Mouse (Mus musculus): ENCODE data around the gene Sh2b2. TPM values are rescaled to one million over a fixed set of nuclear protein-coding genes. Genes with fewer than 3 reads are reported as not detected.

The Sh2b2 gene
- polyA plus RNA-seq, 1 experiment = 8.7 TPM

GRCm38 (mm10) chr5:136182830-136183229 is 63.5 kb downstream of the Sh2b2 start:
- no peak for TF ChIP-seq POLR2A (IDR thresholded peaks at IDR 0.05; ENCODE audit: low read depth, low read length)
- no peak for TF ChIP-seq CTCF (conservative IDR thresholded peaks at IDR 0.05; ENCODE audit: insufficient read depth, insufficient read length, low read depth, low read length)
- no peak for DNase-seq
- H3K36me3 ChIP-seq (ENCODE audit: control insufficient read depth, insufficient read depth, low read length) = no peaks in the 10 kb centered on the region; the same call in none of the 2 replicates
- H3K4me3 ChIP-seq (ENCODE audit: insufficient read depth, low read depth, low read length) = no peak overlapping the region
- H3K27me3 ChIP-seq (replicated peaks; ENCODE audit: control insufficient read depth, insufficient read depth, low read length) = no peaks in the 10 kb centered on the region
- WGBS = 90% methylated on average over 4 of the region's 4 CpGs
- H3K4me1 ChIP-seq (ENCODE audit: control insufficient read depth, insufficient read depth, low read length) = 0 out of 2 replicates have a peak, but pooled peaks cover 3% of the 10 kb centered on the region
- no peak overlapping the region for H3K27ac ChIP-seq (ENCODE audit: insufficient read depth, low read depth, low read length)

DNA sequence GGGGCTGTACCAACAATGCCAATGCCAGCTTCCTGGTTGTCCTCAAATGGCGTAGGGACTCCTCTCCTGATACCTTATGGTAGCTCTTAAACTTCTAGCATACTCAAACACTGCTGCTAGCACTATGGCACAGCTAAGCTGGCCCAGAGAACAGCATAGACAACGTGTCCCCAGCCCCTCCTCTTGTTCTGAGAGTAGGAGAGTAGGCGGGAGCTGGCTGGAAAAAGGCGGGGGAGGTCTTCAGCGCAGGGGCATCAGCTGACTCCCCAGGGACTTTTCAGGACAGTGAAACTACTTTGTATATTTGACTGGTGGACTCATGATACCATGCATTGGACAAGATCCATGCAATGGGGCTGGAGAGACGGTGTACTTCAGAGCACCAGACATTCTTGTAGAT is 64.3 kb downstream of the Sh2b2 start:
- TF ChIP-seq CTCF (conservative IDR thresholded peaks at IDR 0.05; ENCODE audit: insufficient read depth, insufficient read length, low read depth, low read length) (no peak), POLR2A (IDR thresholded peaks at IDR 0.05; ENCODE audit: low read depth, low read length) (no peak)
- no peak for DNase-seq
- no peak overlapping the region for H3K4me3 ChIP-seq (ENCODE audit: insufficient read depth, low read depth, low read length)
- no peaks in the 10 kb centered on the region; the same call in none of the 2 replicates for H3K36me3 ChIP-seq (ENCODE audit: control insufficient read depth, insufficient read depth, low read length)
- WGBS = 90% methylated on average over 6 of the region's 6 CpGs
- 0 out of 2 replicates have a peak, but pooled peaks cover 3% of the 10 kb centered on the region for H3K4me1 ChIP-seq (ENCODE audit: control insufficient read depth, insufficient read depth, low read length)
- no peaks in the 10 kb centered on the region for H3K27me3 ChIP-seq (replicated peaks; ENCODE audit: control insufficient read depth, insufficient read depth, low read length)
- H3K27ac ChIP-seq (ENCODE audit: insufficient read depth, low read depth, low read length) = no peak overlapping the region

- H3K4me3 ChIP-seq (ENCODE audit: insufficient read depth, low read depth, low read length) = no peak overlapping the region
- H3K4me1 ChIP-seq (ENCODE audit: control insufficient read depth, insufficient read depth, low read length) = 0 out of 2 replicates have a peak, but pooled peaks cover 3% of the 10 kb centered on the region
- DNase-seq = no peak
- no peak for TF ChIP-seq CTCF (conservative IDR thresholded peaks at IDR 0.05; ENCODE audit: insufficient read depth, insufficient read length, low read depth, low read length)
- TF ChIP-seq POLR2A (IDR thresholded peaks at IDR 0.05; ENCODE audit: low read depth, low read length) = no peak
- no peak overlapping the region for H3K27ac ChIP-seq (ENCODE audit: insufficient read depth, low read depth, low read length)
- no peaks in the 10 kb centered on the region; the same call in none of the 2 replicates for H3K36me3 ChIP-seq (ENCODE audit: control insufficient read depth, insufficient read depth, low read length)
- 91% methylated on average over 6 of the region's 6 CpGs for WGBS
- no peaks in the 10 kb centered on the region for H3K27me3 ChIP-seq (replicated peaks; ENCODE audit: control insufficient read depth, insufficient read depth, low read length)
Observed at GRCm38 (mm10) chr5:136181197-136181596, 65.2 kb downstream of the Sh2b2 start.

GRCm38 (mm10) chr5:136179594-136179993 is 66.8 kb downstream of the Sh2b2 start:
- H3K27ac ChIP-seq (ENCODE audit: insufficient read depth, low read depth, low read length) = no peak overlapping the region
- no peaks in the 10 kb centered on the region for H3K27me3 ChIP-seq (replicated peaks; ENCODE audit: control insufficient read depth, insufficient read depth, low read length)
- WGBS = 53% methylated on average over 5 of the region's 5 CpGs
- no peak overlapping the region for H3K4me3 ChIP-seq (ENCODE audit: insufficient read depth, low read depth, low read length)
- no peak for DNase-seq
- no peaks in the 10 kb centered on the region; the same call in none of the 2 replicates for H3K36me3 ChIP-seq (ENCODE audit: control insufficient read depth, insufficient read depth, low read length)
- TF ChIP-seq POLR2A (IDR thresholded peaks at IDR 0.05; ENCODE audit: low read depth, low read length) = no peak
- TF ChIP-seq CTCF (conservative IDR thresholded peaks at IDR 0.05; ENCODE audit: insufficient read depth, insufficient read length, low read depth, low read length) = no peak
- no peaks in the 10 kb centered on the region for H3K4me1 ChIP-seq (ENCODE audit: control insufficient read depth, insufficient read depth, low read length)

- Histone ChIP-seq H3K27me3 (replicated peaks; ENCODE audit: control insufficient read depth, insufficient read depth, low read length) (no peaks in the 10 kb centered on the region), H3K4me1 (ENCODE audit: control insufficient read depth, insufficient read depth, low read length) (peaks cover 10% of the 10 kb centered on the region), H3K36me3 (ENCODE audit: control insufficient read depth, insufficient read depth, low read length) (no peaks in the 10 kb centered on the region), H3K27ac (ENCODE audit: insufficient read depth, low read depth, low read length) (peak overlapping the region; percentile 26; the same call in 1 of the 2 replicates), H3K4me3 (ENCODE audit: insufficient read depth, low read depth, low read length) (no peak overlapping the region)
- TF ChIP-seq POLR2A (IDR thresholded peaks at IDR 0.05; ENCODE audit: low read depth, low read length) (no peak), CTCF (conservative IDR thresholded peaks at IDR 0.05; ENCODE audit: insufficient read depth, insufficient read length, low read depth, low read length) (no peak)
- peak; percentile 78 for DNase-seq
- 19% methylated on average over 9 of the region's 9 CpGs for WGBS
Observed at GRCm38 (mm10) chr5:136173606-136174463, 72.5 kb downstream of the Sh2b2 start.

GRCm38 (mm10) chr5:136172939-136173338 is 73.4 kb downstream of the Sh2b2 start:
- H3K4me1 ChIP-seq (ENCODE audit: control insufficient read depth, insufficient read depth, low read length) = peaks cover 10% of the 10 kb centered on the region
- H3K36me3 ChIP-seq (ENCODE audit: control insufficient read depth, insufficient read depth, low read length) = no peaks in the 10 kb centered on the region
- H3K27ac ChIP-seq (ENCODE audit: insufficient read depth, low read depth, low read length) = no peak overlapping the region
- 75% methylated on average over 9 of the region's 9 CpGs for WGBS
- H3K4me3 ChIP-seq (ENCODE audit: insufficient read depth, low read depth, low read length) = no peak overlapping the region
- no peak for TF ChIP-seq POLR2A (IDR thresholded peaks at IDR 0.05; ENCODE audit: low read depth, low read length)
- no peak for TF ChIP-seq CTCF (conservative IDR thresholded peaks at IDR 0.05; ENCODE audit: insufficient read depth, insufficient read length, low read depth, low read length)
- H3K27me3 ChIP-seq (replicated peaks; ENCODE audit: control insufficient read depth, insufficient read depth, low read length) = no peaks in the 10 kb centered on the region
- DNase-seq = no peak

Measured in kidney, adult 2 months (tissue).